Mouse (Mus musculus) stomach, embryonic 14.5 days (tissue): ENCODE measurements at regions not wholly inside any gene's neighbourhood (a gene's known extent, or its start where the extent isn't known, plus 50 kb on each side); places are given as distances from the start of the nearest gene placed in this dataset.

Experiments used
- ATAC-seq: fragments of 200-750 bp; cut with Nextera tagmentation; 2 replicates; pipeline ENCODE4 v1.8.0; 2017; ENCODE audit warnings: low read depth, moderate TSS enrichment; ENCODE audit not compliant: insufficient number of reproducible peaks, insufficient read depth, low FRiP score
- H3K27ac ChIP-seq: fragments of 300-500 bp; sonication (generic); 2 replicates; pipeline ENCODE4 v1.5.1; 2014; ENCODE audit warnings: mild to moderate bottlenecking, low read length, moderate library complexity, mixed read lengths
- H3K27me3 ChIP-seq: fragments of 300-500 bp; sonication (generic); 2 replicates; pipeline ENCODE4 v1.6.1; 2014; ENCODE audit warnings: low read length, control low read depth, mixed read lengths; ENCODE audit not compliant: control insufficient read depth, insufficient read depth
- H3K36me3 ChIP-seq: fragments of 300-500 bp; sonication (generic); 2 replicates; pipeline ENCODE4 v1.6.1; 2014; ENCODE audit warnings: mild to moderate bottlenecking, control low read depth, low read length, moderate library complexity, mixed read lengths; ENCODE audit not compliant: control insufficient read depth, insufficient read depth
- H3K4me1 ChIP-seq: fragments of 300-500 bp; sonication (generic); 2 replicates; pipeline ENCODE4 v1.6.1; 2014; ENCODE audit warnings: low read length, control low read depth, mixed read lengths; ENCODE audit not compliant: control insufficient read depth, insufficient read depth
- H3K4me2 ChIP-seq: fragments of 300-500 bp; sonication (generic); replicated peaks from 2 replicates; pipeline ENCODE4 v1.6.1; 2014; ENCODE audit warnings: low read depth, low read length, control low read depth
- H3K4me3 ChIP-seq: fragments of 300-500 bp; sonication (generic); 2 replicates; pipeline ENCODE4 v1.5.1; 2014; ENCODE audit warnings: low read depth, low read length, control low read depth
- H3K9ac ChIP-seq: fragments of 300-500 bp; sonication (generic); replicated peaks from 2 replicates; pipeline ENCODE4 v1.6.1; 2014; ENCODE audit warnings: low read depth, mild to moderate bottlenecking, control low read depth, low read length, moderate library complexity, mixed read lengths
- H3K9me3 ChIP-seq: fragments of 300-500 bp; sonication (generic); 2 replicates; pipeline ENCODE4 v1.6.1; 2016; ENCODE audit warnings: low read depth, low read length, control low read depth; ENCODE audit not compliant: control insufficient read depth
- WGBS: fragments of 180-500 bp; shearing (Covaris S2); extraction: QIAGEN DNeasy Blood & Tissue Kit; methylation state at CpG from one replicate; pipeline ENCODE4 v1.1.7; 2014; 5-methylcytosine and 5-hydroxymethylcytosine counted together

DNA sequence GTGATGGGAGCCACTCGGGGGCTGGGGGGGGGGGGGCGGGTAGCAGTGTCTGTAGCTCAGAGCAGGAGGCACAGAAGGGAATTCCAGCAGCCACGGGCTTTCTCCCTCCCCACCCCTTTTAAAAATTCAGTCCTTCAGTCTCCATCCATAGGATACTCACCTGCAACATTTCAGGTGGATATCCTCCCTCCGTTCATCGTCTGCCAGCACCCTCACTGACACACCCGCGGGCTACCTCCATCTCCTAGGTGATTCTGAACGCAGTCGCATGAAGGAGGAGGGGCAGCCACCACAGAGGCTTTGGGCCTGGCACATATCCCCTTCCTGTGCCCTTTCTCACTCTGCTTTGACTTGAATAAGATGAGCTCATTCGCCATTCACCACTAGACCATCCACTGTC is 79.4 kb upstream of the Tspan2 start:
- 0 out of 2 replicates have a peak, but pooled peaks cover 3% of the 10 kb centered on the region for H3K27me3 ChIP-seq
- H3K36me3 ChIP-seq = no peaks in the 10 kb centered on the region
- no peak overlapping the region for H3K4me3 ChIP-seq
- WGBS = 83% methylated on average over 10 of the region's 10 CpGs
- no peak overlapping the region for H3K27ac ChIP-seq
- H3K9me3 ChIP-seq = no peaks in the 10 kb centered on the region
- ATAC-seq = no peak
- H3K4me2 ChIP-seq = no peak overlapping the region
- no peaks in the 10 kb centered on the region for H3K4me1 ChIP-seq
- H3K9ac ChIP-seq = no peak overlapping the region

DNA sequence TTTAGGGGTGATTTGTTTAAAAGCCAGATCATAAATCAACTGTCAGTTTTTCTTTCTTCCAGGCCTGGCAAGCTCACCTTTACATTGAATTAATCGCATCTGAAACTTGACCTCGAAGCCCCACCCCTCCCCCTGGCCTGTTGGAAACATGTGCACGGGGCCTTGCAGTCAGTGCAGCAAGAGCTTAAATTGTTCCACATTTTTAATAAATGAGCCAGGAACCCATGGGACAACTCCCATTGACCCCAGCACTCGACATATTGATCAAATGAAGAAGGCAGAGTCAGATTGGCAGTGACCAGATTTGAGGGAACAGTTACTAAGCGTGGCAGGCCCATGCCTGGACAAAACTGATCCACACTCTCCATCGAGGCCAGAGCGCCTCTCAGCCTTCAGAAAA is 77.2 kb upstream of the Tspan2 start:
- H3K4me3 ChIP-seq = no peak overlapping the region
- H3K4me1 ChIP-seq = no peaks in the 10 kb centered on the region
- 39% methylated on average over 7 of the region's 7 CpGs for WGBS
- H3K4me2 ChIP-seq = no peak overlapping the region
- no peak overlapping the region for H3K27ac ChIP-seq
- no peaks in the 10 kb centered on the region for H3K36me3 ChIP-seq
- no peaks in the 10 kb centered on the region for H3K9me3 ChIP-seq
- ATAC-seq = no peak
- H3K27me3 ChIP-seq = 0 out of 2 replicates have a peak, but pooled peaks cover 3% of the 10 kb centered on the region
- no peak overlapping the region for H3K9ac ChIP-seq

DNA sequence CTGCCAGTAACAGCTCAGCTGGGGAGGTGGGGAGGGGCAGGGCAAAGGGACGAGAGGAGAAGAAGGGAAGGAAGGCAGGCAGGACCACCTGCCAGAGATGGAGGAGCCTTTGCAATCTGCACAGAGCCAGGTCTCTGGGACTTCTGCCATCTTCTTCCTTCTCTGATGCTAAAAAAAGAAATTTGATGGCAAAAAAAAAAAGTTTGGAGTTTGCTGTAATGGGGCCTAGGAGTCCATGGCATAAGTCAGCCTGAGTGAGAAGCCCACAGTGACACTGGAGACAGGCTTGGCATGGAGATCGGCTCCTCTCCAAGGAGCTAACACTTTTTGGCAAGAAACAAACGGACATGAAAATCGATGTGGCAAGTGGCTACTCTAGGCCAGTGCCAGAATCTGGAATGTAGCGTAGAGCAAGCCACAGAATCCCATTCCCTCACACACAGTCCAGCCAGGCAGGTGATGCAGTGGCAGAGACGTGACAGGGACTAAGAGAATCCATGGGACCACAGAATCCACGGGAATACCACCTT is 76.7 kb upstream of the Tspan2 start:
- Histone ChIP-seq H3K9me3 (no peaks in the 10 kb centered on the region), H3K9ac (no peak overlapping the region), H3K27me3 (0 out of 2 replicates have a peak, but pooled peaks cover 3% of the 10 kb centered on the region), H3K4me1 (no peaks in the 10 kb centered on the region), H3K27ac (no peak overlapping the region), H3K36me3 (no peaks in the 10 kb centered on the region), H3K4me2 (no peak overlapping the region), H3K4me3 (no peak overlapping the region)
- no peak for ATAC-seq
- 75% methylated on average over 7 of the region's 7 CpGs for WGBS

DNA sequence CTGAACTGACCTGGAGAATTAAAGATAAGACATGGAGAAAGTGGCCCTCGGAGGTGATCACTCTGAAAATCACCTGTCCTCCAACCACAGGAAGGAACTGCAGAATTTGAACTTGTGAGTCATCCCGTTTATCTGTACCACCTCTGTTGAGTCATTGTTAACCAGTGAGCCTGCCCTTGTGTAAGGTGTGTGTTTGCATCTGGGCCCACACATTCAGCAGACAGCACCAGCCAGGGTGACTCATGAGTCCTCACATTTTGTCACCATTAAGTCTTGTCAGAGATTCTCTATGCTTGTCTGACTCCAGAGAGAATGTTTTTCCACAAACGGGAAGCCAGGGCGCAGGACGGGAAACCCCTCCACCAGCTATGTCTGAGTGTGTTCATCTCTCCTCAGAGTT is 75.0 kb upstream of the Tspan2 start:
- ATAC-seq = no peak

DNA sequence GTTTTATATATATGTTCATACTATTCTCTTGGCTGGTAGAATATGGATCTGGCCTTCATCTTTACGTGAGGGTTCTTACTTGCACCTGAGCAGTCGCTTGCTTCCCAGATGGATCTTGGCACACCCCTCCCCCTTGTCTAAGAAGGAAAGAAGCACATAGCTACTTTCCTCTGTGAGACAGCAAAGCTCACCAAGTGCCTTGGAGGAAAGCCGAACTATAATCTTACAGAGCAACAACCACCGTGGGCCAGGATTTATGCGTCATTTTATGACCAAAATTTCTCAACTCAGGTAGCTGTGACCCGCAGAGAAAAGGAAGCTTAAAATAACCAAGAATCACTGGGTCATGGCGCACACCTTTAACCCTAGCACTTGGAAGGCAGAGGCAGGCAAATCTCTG is 73.0 kb upstream of the Tspan2 start:
- Histone ChIP-seq H3K4me2 (no peak overlapping the region), H3K36me3 (no peaks in the 10 kb centered on the region), H3K4me1 (no peaks in the 10 kb centered on the region), H3K4me3 (no peak overlapping the region), H3K9ac (no peak overlapping the region), H3K27ac (no peak overlapping the region), H3K27me3 (0 out of 2 replicates have a peak, but pooled peaks cover 3% of the 10 kb centered on the region), H3K9me3 (no peaks in the 10 kb centered on the region)
- 93% methylated on average over 7 of the region's 7 CpGs for WGBS
- no peak for ATAC-seq

More for the DNA sequence above, 75.0 kb upstream of the Tspan2 start:
- Histone ChIP-seq H3K4me2 (no peak overlapping the region), H3K27ac (no peak overlapping the region), H3K9ac (no peak overlapping the region), H3K9me3 (no peaks in the 10 kb centered on the region), H3K4me1 (no peaks in the 10 kb centered on the region), H3K36me3 (no peaks in the 10 kb centered on the region), H3K4me3 (no peak overlapping the region), H3K27me3 (0 out of 2 replicates have a peak, but pooled peaks cover 3% of the 10 kb centered on the region)
- 89% methylated on average over 5 of the region's 5 CpGs for WGBS

DNA sequence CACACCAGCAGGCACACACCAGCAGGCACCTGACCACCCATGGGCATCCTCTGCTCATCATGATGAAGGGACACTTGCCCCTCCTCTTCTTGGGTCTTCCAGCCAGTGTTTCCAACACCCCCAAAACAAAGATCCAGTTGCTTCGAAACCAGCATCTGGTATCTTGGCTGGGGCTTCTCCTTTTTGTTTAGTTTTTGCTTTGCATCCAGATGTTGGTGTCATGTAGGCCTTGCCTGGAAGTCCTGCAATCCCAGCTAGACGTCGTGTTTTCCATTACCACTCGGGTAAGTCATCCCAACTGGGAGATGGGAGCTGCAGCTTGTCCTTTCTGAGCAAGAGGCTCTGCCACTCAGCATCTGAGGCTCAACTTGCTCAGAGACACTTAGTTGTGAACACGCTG is 70.6 kb upstream of the Tspan2 start:
- ATAC-seq = no peak
- Histone ChIP-seq H3K36me3 (no peaks in the 10 kb centered on the region), H3K27me3 (no peaks in the 10 kb centered on the region), H3K9me3 (no peaks in the 10 kb centered on the region), H3K27ac (no peak overlapping the region), H3K9ac (no peak overlapping the region), H3K4me2 (no peak overlapping the region), H3K4me1 (0 out of 2 replicates have a peak, but pooled peaks cover 3% of the 10 kb centered on the region), H3K4me3 (no peak overlapping the region)
- WGBS = 70% methylated on average over 5 of the region's 5 CpGs

DNA sequence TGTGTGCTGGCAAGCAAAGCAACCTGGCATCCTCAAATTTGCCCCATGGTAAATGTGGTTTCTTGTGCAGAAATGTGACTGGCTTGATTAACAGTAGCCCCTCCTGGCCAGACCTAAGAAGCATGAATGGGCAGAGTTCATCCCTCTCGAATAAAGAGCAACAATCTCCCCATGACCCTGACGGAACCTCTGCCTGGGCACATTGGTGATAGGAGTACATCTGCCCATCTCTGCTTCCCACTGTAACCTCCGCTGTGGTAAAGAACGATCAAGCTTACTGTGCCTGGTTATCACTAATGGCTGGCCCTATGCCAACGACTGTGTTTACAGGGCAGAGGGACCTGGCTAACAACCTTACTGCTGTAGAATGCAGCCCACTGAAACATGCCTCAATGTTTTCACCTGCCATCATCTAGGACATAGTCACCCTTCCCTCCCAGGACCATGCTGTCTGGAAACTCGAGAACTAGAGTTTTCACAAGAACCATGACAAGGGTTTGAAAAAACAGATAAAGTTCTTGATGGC is 69.6 kb upstream of the Tspan2 start:
- no peaks in the 10 kb centered on the region for H3K36me3 ChIP-seq
- H3K4me2 ChIP-seq = no peak overlapping the region
- H3K27me3 ChIP-seq = no peaks in the 10 kb centered on the region
- 0 out of 2 replicates have a peak, but pooled peaks cover 3% of the 10 kb centered on the region for H3K4me1 ChIP-seq
- no peaks in the 10 kb centered on the region for H3K9me3 ChIP-seq
- H3K9ac ChIP-seq = no peak overlapping the region
- no peak overlapping the region for H3K4me3 ChIP-seq
- no peak for ATAC-seq
- 76% methylated on average over 6 of the region's 6 CpGs for WGBS
- no peak overlapping the region for H3K27ac ChIP-seq

DNA sequence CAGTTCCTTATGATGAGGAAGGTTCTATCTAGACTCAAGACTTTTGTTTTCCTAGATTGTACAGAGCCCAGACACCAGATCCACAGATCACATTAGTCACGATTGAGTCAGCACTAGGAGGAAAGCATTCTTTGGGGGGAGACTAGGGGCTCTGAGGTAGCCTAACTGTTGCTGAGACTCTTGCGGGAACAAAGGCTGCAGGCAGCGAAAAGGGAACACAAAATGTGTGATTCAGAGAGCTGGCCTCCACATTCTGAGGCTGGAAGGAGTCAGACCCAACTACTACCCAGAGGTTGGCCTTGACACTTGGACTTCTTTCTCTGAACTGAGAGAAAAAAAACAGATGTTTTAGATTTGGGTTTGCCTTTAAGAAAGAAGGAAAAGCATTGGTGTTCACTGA is 66.5 kb upstream of the Tspan2 start:
- H3K27ac ChIP-seq = no peak overlapping the region
- 0 out of 2 replicates have a peak, but pooled peaks cover 3% of the 10 kb centered on the region for H3K4me1 ChIP-seq
- H3K9ac ChIP-seq = no peak overlapping the region
- H3K36me3 ChIP-seq = no peaks in the 10 kb centered on the region
- no peak overlapping the region for H3K4me3 ChIP-seq
- no peak overlapping the region for H3K4me2 ChIP-seq
- WGBS = 82% methylated on average over 3 of the region's 3 CpGs
- no peaks in the 10 kb centered on the region for H3K27me3 ChIP-seq
- ATAC-seq = no peak
- no peaks in the 10 kb centered on the region for H3K9me3 ChIP-seq

DNA sequence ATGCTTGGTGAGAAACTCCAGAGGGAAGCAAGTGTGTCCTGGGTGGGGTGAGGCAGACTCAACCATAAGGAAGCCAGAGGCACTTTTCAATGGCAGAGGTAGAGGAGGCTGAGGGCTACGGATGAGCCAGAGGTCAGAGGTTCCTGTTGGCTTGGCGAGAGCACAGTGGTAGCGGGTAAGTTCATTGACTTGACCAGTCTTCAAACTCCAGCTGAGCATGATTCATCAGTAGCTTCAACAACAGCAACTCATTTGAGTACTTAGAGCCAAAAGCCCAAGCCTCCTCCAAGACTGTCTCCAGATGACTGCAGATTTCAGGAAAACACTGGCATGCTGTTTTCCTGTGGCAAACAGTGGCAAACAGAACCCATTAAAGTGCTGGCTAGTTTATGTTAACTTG is 65.8 kb upstream of the Tspan2 start:
- no peak overlapping the region for H3K4me2 ChIP-seq
- H3K27me3 ChIP-seq = no peaks in the 10 kb centered on the region
- WGBS = 89% methylated on average over 3 of the region's 3 CpGs
- H3K9me3 ChIP-seq = no peaks in the 10 kb centered on the region
- ATAC-seq = no peak
- 0 out of 2 replicates have a peak, but pooled peaks cover 3% of the 10 kb centered on the region for H3K4me1 ChIP-seq
- no peak overlapping the region for H3K4me3 ChIP-seq
- no peak overlapping the region for H3K9ac ChIP-seq
- H3K27ac ChIP-seq = no peak overlapping the region
- H3K36me3 ChIP-seq = no peaks in the 10 kb centered on the region
